Mouse (Mus musculus) lung, postnatal 0 days (tissue): Measurements from ENCODE around the gene Zbtb32. TPM values are rescaled to one million over a fixed set of nuclear protein-coding genes. Genes with fewer than 3 reads are reported as not detected.

Source experiments
- ATAC-seq: fragments of 200-750 bp; cut with Nextera tagmentation; 2 replicates; pipeline ENCODE4 v1.8.0; 2017; ENCODE audit warnings: moderate library complexity
- DNase-seq: peaks from one replicate; pipeline ENCODE4 v3.0.0-alpha.2; 2016; ENCODE audit warnings: low spot score
- H3K27ac ChIP-seq: fragments of 300-500 bp; sonication (generic); 2 replicates; pipeline ENCODE4 v1.5.1; 2014; ENCODE audit warnings: antibody characterized with exemption, mild to moderate bottlenecking, low read length, mixed read lengths
- H3K27me3 ChIP-seq: fragments of 300-500 bp; sonication (generic); replicated peaks from 2 replicates; pipeline ENCODE4 v1.6.1; 2014; ENCODE audit warnings: low read length, mixed read lengths; ENCODE audit not compliant: insufficient read depth
- H3K36me3 ChIP-seq: fragments of 300-500 bp; sonication (generic); 2 replicates; pipeline ENCODE4 v1.6.1; 2014; ENCODE audit warnings: low read length, mixed read lengths; ENCODE audit not compliant: insufficient read depth
- H3K4me1 ChIP-seq: fragments of 300-500 bp; sonication (generic); 2 replicates; pipeline ENCODE4 v1.6.1; 2014; ENCODE audit warnings: antibody characterized with exemption, low read depth, low read length, mixed read lengths; ENCODE audit not compliant: insufficient read depth
- H3K4me2 ChIP-seq: fragments of 300-500 bp; sonication (generic); replicated peaks from 2 replicates; pipeline ENCODE4 v1.6.1; 2014; ENCODE audit warnings: low read depth, mild to moderate bottlenecking, low read length, moderate library complexity, mixed read lengths
- H3K4me3 ChIP-seq: fragments of 300-500 bp; sonication (generic); 2 replicates; pipeline ENCODE4 v1.5.1; 2014; ENCODE audit warnings: low read depth, low read length
- H3K9ac ChIP-seq: fragments of 300-500 bp; sonication (generic); replicated peaks from 2 replicates; pipeline ENCODE4 v1.6.1; 2014; ENCODE audit warnings: low read depth, mild to moderate bottlenecking
- H3K9me3 ChIP-seq: fragments of 300-500 bp; sonication (generic); 2 replicates; pipeline ENCODE4 v1.6.1; 2016; ENCODE audit warnings: low read length, mixed read lengths
- CTCF ChIP-seq: IDR thresholded peaks from 2 replicates; pipeline ENCODE4 v1.5.1; 2016; ENCODE audit warnings: antibody characterized with exemption, mild to moderate bottlenecking
- EP300 ChIP-seq: IDR thresholded peaks from 2 replicates; pipeline ENCODE4 v1.6.1; 2016; ENCODE audit warnings: antibody characterized with exemption, mild to moderate bottlenecking, control low read depth
- WGBS: fragments of 180-500 bp; shearing (Covaris S2); extraction: QIAGEN DNeasy Blood & Tissue Kit; methylation state at CpG from one replicate; pipeline ENCODE4 v1.1.7; 2014; 5-methylcytosine and 5-hydroxymethylcytosine counted together
- polyA plus RNA-seq: library from polyadenylated mRNA; unstranded; fragments of >200 nt; fragmentation: Nextera tagmentation; extraction: Ambion mirVana; gene quantifications from 2 replicates; pipeline ENCODE4 v1.2.1, GENCODE M21; 2015

Zbtb32 gene
- polyA plus RNA-seq, 1 experiment from 2014 or later = 3.0 TPM

GRCm38 (mm10) chr7:30553021-30553589 lies 45.6 kb downstream of the Zbtb32 start:
- no peak for TF ChIP-seq EP300
- TF ChIP-seq CTCF = 0 out of 2 replicates have a peak, but pooled peaks have one; percentile 1
- peak overlapping the region; percentile 69 for H3K4me3 ChIP-seq
- H3K27ac ChIP-seq = peak overlapping the region; percentile 89
- no peaks in the 10 kb centered on the region for H3K27me3 ChIP-seq
- H3K4me1 ChIP-seq = peaks cover 15% of the 10 kb centered on the region; the same call in 1 of the 2 replicates
- DNase-seq = peak; percentile 13
- ATAC-seq = peak; percentile 6; the same call in 1 of the 2 replicates
- H3K4me2 ChIP-seq = peak overlapping the region; percentile 97
- peaks cover 14% of the 10 kb centered on the region; the same call in 1 of the 2 replicates for H3K36me3 ChIP-seq
- peak overlapping the region; percentile 60 for H3K9ac ChIP-seq
- H3K9me3 ChIP-seq = no peaks in the 10 kb centered on the region
- 0% methylated on average over 23 of the region's 23 CpGs for WGBS

- peaks cover 14% of the 10 kb centered on the region; the same call in 1 of the 2 replicates for H3K36me3 ChIP-seq
- H3K9ac ChIP-seq = peak within 1 kb of the TSS; percentile 60
- peaks cover 15% of the 10 kb centered on the region; the same call in 1 of the 2 replicates for H3K4me1 ChIP-seq
- no peaks in the 10 kb centered on the region for H3K27me3 ChIP-seq
- WGBS = under 1% methylated on average over 44 of the region's 44 CpGs
- DNase-seq (peak; percentile 100), ATAC-seq (peak; percentile 96)
- peak within 1 kb of the TSS; percentile 69 for H3K4me3 ChIP-seq
- H3K9me3 ChIP-seq = no peaks in the 10 kb centered on the region
- peak within 1 kb of the TSS; percentile 97 for H3K4me2 ChIP-seq
- H3K27ac ChIP-seq = peak within 1 kb of the TSS; percentile 89
- TF ChIP-seq EP300 (peak; percentile 4; the same call in 1 of the 2 replicates), CTCF (peak; percentile 23; the same call in 1 of the 2 replicates)
These were observed 46.3 kb downstream of the Zbtb32 start, which contains the start of the genes Hspb6 and Proser3 for GRCm38 (mm10) chr7:30552102-30553020. Hspb6 (plus strand) TSS chr7:30552178. Proser3 (minus strand) TSS chr7:30552299.

- Histone ChIP-seq H3K36me3 (peaks cover 12% of the 10 kb centered on the region; the same call in 1 of the 2 replicates), H3K27ac (peak overlapping the region; percentile 89), H3K9me3 (no peaks in the 10 kb centered on the region), H3K4me3 (peak overlapping the region; percentile 69), H3K9ac (peak overlapping the region; percentile 45), H3K27me3 (no peaks in the 10 kb centered on the region), H3K4me1 (peaks cover 15% of the 10 kb centered on the region; the same call in 1 of the 2 replicates), H3K4me2 (peak overlapping the region; percentile 97)
- DNase-seq (peak; percentile 93), ATAC-seq (peak; percentile 76)
- TF ChIP-seq EP300 (no peak; the same call in 1 of the 2 replicates), CTCF (peak; percentile 69)
- WGBS = 1% methylated on average over 10 of the region's 10 CpGs
These were observed 47.1 kb downstream of the Zbtb32 start for GRCm38 (mm10) chr7:30551445-30552101.

GRCm38 (mm10) chr7:30550603-30551002 lies 48.1 kb downstream of the Zbtb32 start:
- ATAC-seq (no peak), DNase-seq (no peak)
- no peak for TF ChIP-seq EP300
- no peak for TF ChIP-seq CTCF
- WGBS = 100% methylated on average over 1 of the region's 1 CpGs
- Histone ChIP-seq H3K4me1 (peaks cover 15% of the 10 kb centered on the region; the same call in 1 of the 2 replicates), H3K9ac (no peak overlapping the region), H3K27ac (no peak overlapping the region), H3K4me3 (no peak overlapping the region), H3K9me3 (no peaks in the 10 kb centered on the region), H3K27me3 (no peaks in the 10 kb centered on the region), H3K36me3 (peaks cover 6% of the 10 kb centered on the region; the same call in 1 of the 2 replicates), H3K4me2 (no peak overlapping the region)

- 62% methylated on average over 1 of the region's 2 CpGs for WGBS
- no peak for ATAC-seq
These were observed 48.8 kb downstream of the Zbtb32 start for GRCm38 (mm10) chr7:30549880-30550279.

More at GRCm38 (mm10) chr7:30549880-30550279, 48.8 kb downstream of the Zbtb32 start:
- no peak overlapping the region for H3K9ac ChIP-seq
- H3K27me3 ChIP-seq = no peaks in the 10 kb centered on the region
- no peak for DNase-seq
- H3K36me3 ChIP-seq = no peaks in the 10 kb centered on the region
- H3K27ac ChIP-seq = no peak overlapping the region
- TF ChIP-seq EP300 (no peak), CTCF (no peak)
- peaks cover 15% of the 10 kb centered on the region; the same call in 1 of the 2 replicates for H3K4me1 ChIP-seq
- no peak overlapping the region for H3K4me3 ChIP-seq
- no peaks in the 10 kb centered on the region for H3K9me3 ChIP-seq
- H3K4me2 ChIP-seq = no peak overlapping the region
